Mouse (Mus musculus) ZHBTc4 (cell line): Measurements from ENCODE around the gene Tnxb.

Experiments used
- DNase-seq: peaks from one replicate; pipeline ENCODE4 v3.0.0-alpha.2; 2011; ENCODE audit warnings: low read depth, low spot score

Tnxb gene

DNA sequence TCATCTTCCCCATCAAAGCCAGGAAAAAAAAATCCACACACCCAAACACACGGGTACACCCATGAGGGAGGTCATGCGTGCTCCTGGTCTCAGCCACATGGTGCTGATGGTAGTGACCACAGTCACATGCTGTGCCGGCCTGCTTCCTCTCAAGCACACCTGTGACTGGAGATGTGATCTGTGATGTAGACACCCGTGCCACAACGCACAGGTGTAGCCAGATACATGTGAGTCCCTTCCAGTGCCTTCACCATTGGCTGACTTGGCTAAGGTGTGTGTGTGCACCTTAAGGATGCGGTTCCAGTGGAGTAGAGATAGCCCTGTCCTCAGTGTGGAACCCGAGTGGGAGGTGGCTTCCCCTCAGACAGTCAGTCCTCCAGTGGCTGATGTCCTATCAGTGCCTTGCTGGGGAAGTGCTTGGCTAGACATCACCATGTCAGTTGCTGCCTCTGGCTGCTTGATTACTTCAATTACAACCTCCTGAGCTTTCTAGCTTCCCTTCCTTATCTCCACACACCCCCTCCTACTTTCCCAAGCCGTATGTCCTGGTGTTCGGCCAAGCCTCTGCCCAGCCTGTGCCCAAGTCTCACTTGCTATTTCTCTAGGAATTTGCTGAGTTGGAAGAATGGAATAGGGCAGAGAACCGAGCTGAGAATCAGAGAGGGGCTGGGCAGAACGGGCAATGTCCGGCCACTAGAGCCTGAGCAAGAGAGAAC lies 11.0 kb upstream of the Tnxb start:
- no peak for DNase-seq

DNA sequence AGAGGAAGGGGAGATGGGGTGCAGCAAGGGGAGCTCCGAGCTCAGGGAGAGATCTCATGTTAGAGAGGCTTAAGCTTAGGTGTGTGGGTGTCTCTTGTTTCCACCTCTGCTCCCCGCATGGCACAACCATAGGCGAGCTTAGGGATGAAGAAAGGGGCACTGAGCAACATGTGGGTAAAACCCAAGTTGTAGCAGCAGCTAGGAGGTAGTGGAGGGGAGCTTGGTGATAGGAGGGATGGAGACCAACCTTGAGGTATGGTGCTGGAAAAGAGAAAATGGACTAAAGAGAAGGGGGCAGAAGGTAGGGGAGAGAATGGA lies 10.5 kb upstream of the Tnxb start:
- no peak for DNase-seq

DNA sequence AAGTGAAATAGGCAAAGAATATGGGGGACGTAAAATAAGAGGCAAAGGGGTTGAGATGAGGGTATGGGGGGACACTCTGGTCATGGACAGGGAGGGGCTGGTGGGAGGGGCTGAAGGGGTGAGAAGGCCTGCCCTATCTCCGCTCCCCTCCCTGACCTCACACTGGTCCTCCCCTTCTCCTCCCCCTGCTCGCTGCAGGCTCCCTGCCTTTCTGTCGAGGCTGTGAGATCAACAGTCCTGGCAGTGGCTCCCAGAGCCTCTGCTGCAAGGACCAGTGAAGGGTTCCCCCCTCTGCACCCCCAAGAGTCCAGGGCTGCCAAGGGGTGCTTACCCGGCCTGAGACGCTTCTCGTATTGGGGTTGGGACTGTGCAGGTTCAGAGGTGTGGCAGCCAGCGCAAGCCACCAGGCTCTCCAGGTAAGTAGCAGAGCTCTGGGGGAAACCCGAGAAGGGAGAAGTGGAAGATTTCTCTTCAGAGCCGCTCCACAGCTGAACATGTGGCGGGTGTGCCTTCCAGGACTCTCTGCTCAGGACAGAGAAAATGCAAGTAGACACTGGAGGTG lies 10.0 kb upstream of the Tnxb start:
- no peak for DNase-seq

- peak; percentile 61 for DNase-seq
Observed at GRCm38 (mm10) chr17:34661121-34661591, 9.2 kb upstream of the Tnxb start.

DNA sequence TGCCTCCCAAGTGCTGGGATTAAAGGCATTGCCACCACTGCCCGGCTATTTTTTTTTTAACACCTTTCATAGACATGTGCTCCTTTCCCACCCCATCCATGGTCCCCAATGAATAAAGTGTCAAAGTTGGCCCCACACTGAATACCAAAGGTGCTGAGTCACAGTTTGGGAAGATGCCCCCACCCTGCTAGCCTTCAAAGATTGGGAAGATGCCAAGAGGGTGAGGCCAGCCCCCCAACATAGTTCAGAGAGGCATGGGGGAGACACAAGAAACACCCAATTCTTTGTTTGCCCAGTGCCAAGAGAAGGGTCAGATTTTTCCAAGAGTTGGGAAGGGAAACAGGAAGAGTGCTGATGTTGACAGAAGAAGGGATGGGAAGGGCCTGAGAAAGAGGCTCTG lies 7.9 kb upstream of the Tnxb start:
- no peak for DNase-seq

GRCm38 (mm10) chr17:34662978-34663377 lies 7.4 kb upstream of the Tnxb start:
- no peak for DNase-seq

DNA sequence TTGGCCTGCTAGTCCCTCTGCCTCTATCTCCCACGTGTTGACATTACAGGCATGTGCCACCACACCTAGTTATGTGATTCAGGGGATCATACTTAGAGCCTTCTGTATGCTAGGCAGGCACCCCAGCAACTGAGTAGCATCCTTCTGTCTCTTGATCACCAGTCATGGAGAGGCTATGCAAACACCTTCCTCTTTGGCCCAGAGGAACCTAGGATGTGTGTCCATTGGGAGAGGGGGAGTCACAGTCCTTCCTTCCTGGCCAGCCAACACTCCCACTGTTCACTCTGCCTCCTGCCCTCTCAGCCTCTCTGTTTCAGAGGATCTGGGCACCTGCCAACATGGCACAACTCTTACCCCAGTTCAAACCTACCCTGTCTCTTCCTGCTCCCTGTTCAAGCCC lies 6.8 kb upstream of the Tnxb start:
- no peak for DNase-seq

GRCm38 (mm10) chr17:34664472-34664871 lies 5.9 kb upstream of the Tnxb start:
- DNase-seq: no peak

DNA sequence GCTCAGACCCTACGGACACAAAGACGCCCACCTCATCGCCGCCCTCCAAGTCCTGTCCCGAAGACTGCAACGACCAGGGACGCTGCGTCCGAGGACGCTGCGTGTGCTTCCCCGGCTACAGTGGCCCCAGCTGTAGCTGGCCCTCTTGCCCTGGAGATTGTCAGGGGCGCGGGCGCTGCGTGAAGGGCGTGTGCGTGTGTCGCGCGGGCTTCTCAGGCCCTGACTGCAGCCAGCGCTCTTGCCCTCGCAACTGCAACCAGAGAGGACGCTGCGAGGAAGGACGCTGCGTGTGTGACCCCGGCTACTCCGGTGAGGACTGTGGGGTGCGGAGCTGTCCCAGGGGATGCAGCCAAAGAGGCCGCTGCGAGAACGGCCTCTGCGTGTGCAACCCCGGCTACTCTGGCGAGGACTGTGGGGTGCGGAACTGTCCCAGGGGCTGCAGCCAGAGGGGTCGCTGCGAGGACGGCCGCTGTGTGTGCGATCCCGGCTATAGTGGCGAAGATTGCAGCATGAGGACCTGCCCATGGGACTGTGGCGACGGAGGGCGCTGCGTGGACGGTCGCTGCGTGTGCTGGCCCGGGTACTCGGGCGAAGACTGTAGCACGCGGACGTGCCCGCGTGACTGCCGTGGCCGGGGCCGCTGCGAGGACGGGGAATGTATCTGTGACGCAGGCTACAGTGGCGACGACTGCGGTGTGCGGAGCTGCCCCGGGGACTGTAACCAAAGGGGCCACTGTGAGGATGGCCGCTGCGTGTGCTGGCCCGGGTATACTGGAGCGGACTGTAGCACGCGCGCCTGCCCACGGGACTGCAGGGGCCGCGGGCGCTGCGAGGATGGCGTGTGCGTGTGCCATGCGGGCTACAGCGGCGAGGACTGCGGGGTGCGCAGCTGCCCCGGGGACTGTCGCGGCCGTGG lies 1.1 kb downstream of the Tnxb start:
- DNase-seq: peak; percentile 42

- peak; percentile 43 for DNase-seq
Observed at GRCm38 (mm10) chr17:34672246-34672792, 2.0 kb downstream of the Tnxb start.

DNA sequence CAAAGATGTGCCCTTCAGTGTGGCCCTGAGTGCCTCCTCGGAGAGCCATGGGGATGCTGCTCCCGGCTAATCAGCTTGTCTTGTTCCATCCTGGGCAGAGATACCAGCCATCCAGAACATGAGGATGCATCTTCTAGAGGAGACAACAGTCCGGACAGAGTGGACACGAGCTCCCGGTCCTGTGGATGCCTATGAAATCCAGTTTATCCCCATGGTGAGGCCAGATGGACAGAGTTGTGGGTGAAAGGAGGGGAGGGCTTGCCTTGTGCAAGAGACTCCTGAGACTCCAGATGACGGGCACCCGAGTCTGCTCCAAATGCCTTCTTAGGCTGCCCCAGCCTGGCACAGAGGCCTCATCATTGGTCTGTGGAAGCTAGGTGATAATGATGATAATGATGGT lies 2.8 kb downstream of the Tnxb start:
- DNase-seq: no peak

- no peak for DNase-seq
Observed at GRCm38 (mm10) chr17:34674524-34675204, 4.3 kb downstream of the Tnxb start.

GRCm38 (mm10) chr17:34675205-34676092 lies 5.1 kb downstream of the Tnxb start:
- DNase-seq: no peak

DNA sequence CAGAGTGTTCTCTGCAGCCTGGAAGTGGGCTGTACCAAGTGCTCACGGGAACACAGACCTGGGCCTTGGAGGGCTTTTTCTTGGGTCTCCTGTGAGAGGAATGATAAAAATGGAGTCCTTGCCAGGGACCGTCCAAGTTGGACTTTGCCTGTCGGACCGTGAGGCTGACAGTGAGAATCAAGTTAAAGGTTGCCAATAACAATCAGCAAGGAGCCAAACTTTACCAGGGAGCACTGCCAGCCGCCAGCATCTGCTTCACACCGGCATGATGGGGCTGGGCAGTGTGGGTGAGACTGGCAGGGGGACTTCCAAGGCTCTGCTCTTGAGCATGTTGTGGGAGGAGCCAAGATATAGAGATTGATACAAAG lies 5.7 kb downstream of the Tnxb start:
- DNase-seq: no peak

DNA sequence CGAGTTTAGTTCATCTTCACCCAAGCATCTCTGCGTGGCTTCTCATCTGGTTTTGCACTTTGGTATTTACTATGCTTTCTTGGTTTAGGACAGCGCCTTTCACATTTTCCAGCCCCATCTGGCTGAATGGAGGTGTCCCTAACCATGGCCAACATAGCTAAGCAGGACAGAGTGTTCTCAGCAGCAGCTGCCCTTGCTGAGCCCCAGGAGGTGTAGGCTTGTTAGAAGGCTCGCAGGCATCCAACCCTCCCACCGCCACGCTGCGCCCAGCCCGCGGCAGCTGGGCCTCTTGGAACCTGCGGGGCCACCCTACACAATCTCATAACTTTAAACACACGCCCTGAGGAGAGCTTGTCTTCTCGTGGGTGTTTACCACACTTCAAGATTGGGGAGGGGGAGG lies 6.3 kb downstream of the Tnxb start:
- no peak for DNase-seq

GRCm38 (mm10) chr17:34680191-34680590 lies 9.9 kb downstream of the Tnxb start:
- DNase-seq: no peak

DNA sequence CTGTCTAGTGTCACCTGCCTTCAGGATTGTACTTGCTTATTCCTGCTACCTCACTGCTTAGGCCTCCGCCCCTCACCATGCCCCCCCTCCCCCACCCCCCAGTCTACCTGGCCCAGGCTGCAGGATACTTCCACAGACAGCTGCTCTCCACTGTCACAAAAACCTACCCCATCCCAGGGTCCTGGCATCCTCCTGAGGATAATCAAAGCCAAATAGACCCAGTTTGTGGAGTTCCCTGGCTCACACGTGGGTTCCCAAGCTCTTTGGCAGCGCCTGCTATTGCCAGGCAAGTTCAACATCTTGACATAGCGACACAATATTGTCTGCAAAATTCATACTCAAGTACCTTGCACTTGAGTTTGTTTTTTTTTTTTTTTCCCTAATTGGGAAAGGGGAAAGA lies 10.3 kb downstream of the Tnxb start:
- DNase-seq: no peak

DNA sequence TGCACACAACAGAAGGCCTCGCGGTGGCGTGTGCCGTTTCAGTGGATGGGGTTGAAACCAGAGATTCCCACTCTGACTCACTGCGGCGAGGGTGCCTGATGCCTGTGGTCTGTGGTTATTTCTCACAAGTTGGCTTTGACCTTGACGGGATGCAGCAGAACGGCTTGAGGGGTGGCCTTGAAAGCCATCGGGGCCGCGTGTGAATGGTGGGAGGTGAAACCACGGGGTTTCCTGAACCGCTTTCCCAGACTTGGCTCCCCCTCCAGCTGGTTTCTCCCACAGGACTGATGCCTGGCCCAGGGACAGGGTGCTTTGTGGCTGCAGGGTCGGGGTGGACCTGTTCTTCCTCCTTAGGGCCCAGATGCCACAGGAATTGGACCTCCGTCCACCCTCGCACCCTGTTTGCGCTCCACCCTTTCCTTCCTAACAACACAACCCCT lies 10.8 kb downstream of the Tnxb start:
- peak; percentile 40 for DNase-seq

- no peak for DNase-seq
Observed at GRCm38 (mm10) chr17:34681881-34682536, 11.7 kb downstream of the Tnxb start.

GRCm38 (mm10) chr17:34683179-34683578 lies 12.8 kb downstream of the Tnxb start:
- no peak for DNase-seq
